Mouse (Mus musculus) adrenal gland, adult 10 weeks (tissue): ENCODE data around the gene C330007P06Rik. TPM values are rescaled to one million over a fixed set of nuclear protein-coding genes. Genes with fewer than 3 reads are reported as not detected.

Experiments used
- polyA plus RNA-seq: library from polyadenylated mRNA; stranded (reverse); fragments of 350-450 nt; fragmentation: Illumina TruSeq; extraction: RNeasy Lipid Tissue Mini Kit (QIAGEN cat#74804); gene quantifications from one replicate; pipeline ENCODE4 v1.2.3, GENCODE M21; 2014; ENCODE audit warnings: low read depth, low replicate concordance

C330007P06Rik gene
- 179 TPM for polyA plus RNA-seq

GRCm38 (mm10) chrX:36873765-36874164, at the start of gene C330007P06Rik, which contains the start of gene Ube2a:
Gene C330007P06Rik, minus strand, starts transcription at chrX:36874111.
Gene Ube2a, plus strand, starts transcription at chrX:36873900.

DNA sequence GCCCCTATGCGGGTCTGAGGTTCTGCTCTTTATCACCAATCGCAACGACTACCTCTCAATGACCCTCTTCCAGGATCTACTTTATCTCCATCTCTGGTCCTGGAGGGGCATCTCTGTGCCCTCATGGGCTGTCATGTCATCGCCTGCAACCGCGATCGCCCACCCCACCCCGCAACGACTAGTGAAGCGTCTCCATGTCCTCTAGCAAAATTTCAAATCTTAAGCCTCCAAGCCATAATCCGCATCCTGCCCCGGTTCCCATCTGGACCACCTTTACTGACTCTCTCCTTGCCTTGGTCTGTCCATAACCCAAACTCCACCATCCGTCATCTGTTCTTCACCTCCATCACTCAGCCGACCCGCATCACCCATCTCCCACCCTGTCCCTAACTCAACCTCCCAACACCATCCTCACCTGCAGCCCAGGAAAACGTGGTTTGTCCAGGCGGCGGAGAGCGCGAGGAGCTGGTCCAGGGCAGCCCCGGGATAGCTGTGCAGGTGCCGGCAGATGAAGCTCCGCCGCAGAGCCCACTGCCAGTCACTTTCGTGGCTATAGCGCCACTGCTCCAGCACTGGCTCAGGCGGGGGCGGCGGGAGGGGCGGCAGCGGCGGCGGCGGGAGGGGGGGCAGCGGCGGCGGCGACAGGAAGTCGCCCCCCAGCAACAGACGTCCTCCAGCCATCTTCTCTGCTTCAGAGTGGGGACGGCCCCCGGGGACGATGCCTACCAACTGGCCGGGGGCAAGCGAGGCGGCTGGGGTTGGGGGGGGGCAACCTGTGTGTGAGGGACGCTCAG, 28.6 kb upstream of the C330007P06Rik start, which contains the start of gene Nkrf:
Gene Nkrf (minus strand): TSS at position 579 of the 794 bp plus-strand sequence.

DNA sequence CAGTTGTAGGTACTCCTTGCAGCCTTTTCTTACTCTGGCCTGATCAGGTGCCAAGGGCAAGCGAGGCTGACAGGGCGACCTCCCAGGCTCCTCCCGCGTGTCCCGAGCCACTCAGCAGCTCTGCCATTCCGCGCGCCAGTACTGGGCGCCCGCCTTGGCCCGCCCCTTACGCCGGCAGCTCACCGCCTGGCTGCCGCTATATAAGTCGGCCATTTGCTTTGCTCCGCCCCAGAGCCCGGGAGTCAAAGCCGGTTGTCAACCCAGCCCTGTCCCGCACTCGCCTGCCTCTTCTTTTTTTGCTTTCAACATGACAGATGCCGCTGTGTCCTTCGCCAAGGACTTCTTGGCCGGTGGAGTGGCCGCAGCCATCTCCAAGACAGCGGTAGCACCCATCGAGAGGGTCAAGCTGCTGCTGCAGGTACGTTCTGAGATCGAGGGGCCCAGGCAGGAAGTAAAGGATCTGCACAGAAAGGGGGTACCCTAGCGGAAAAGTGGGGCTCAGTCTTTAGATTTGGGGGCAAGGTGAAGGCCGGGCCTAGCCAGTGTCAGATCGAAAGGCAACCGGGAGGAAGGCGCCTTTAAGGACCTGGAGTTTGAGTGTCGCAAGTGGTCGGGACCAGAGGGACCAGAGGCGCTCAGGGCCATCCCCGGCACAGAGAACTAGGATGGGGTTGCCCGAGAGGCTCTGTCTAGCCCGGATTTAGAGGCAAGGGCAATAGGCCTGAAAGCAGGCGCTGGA, 78.3 kb downstream of the C330007P06Rik start, which contains the start of gene Slc25a5:
Gene Slc25a5 (plus strand): TSS at position 228 of the 739 bp plus-strand sequence.

Other genes starting within 250 kb of the C330007P06Rik start
- gene Akap17b, start 228.7 kb downstream of the C330007P06Rik start, polyA plus RNA-seq = 33.6 TPM
- gene Slc25a43, start 130.5 kb downstream of the C330007P06Rik start, polyA plus RNA-seq = 2.0 TPM
- gene Slc25a5, start 78.5 kb downstream of the C330007P06Rik start, polyA plus RNA-seq = 448 TPM
- gene Ube2a, start 211 bp downstream of the C330007P06Rik start, polyA plus RNA-seq = 163 TPM
- 27.5 TPM for gene Nkrf, start 28.8 kb upstream of the C330007P06Rik start, polyA plus RNA-seq
- 24.4 TPM for gene Sept6, start 117.7 kb upstream of the C330007P06Rik start, polyA plus RNA-seq
- not detected for gene Sowahd, start 174.7 kb upstream of the C330007P06Rik start, polyA plus RNA-seq
- 763 TPM for gene Rpl39, start 211.3 kb upstream of the C330007P06Rik start, polyA plus RNA-seq
- 76.1 TPM for gene Upf3b, start 236.2 kb upstream of the C330007P06Rik start, polyA plus RNA-seq